Mouse (Mus musculus) midbrain, postnatal 0 days (tissue): ENCODE measurements around the gene Prpf4. TPM values are rescaled to one million over a fixed set of nuclear protein-coding genes. Genes with fewer than 3 reads are reported as not detected.

Experiments used
- ATAC-seq: fragments of 200-750 bp; cut with Nextera tagmentation; 2 replicates; pipeline ENCODE4 v1.8.0; 2017; ENCODE audit warnings: moderate number of reproducible peaks, mild to moderate bottlenecking, moderate TSS enrichment, moderate library complexity; ENCODE audit not compliant: low FRiP score
- DNase-seq: peaks from one replicate; pipeline ENCODE4 v3.0.0-alpha.2; 2015; ENCODE audit warnings: low spot score
- H3K27ac ChIP-seq: fragments of 300-500 bp; sonication (generic); 2 replicates; pipeline ENCODE4 v1.5.1; 2014; ENCODE audit warnings: low read depth, mild to moderate bottlenecking, low read length, mixed read lengths
- H3K27me3 ChIP-seq: fragments of 300-500 bp; sonication (generic); 2 replicates; pipeline ENCODE4 v1.6.1; 2014; ENCODE audit warnings: low read length, control low read depth, mixed read lengths; ENCODE audit not compliant: insufficient read depth
- H3K36me3 ChIP-seq: fragments of 300-500 bp; sonication (generic); 2 replicates; pipeline ENCODE4 v1.6.1; 2014; ENCODE audit warnings: low read length, control low read depth, mixed read lengths; ENCODE audit not compliant: insufficient read depth
- H3K4me1 ChIP-seq: fragments of 300-500 bp; sonication (generic); 2 replicates; pipeline ENCODE4 v1.6.1; 2014; ENCODE audit warnings: mild to moderate bottlenecking, control low read depth, antibody characterized with exemption, low read length, mixed read lengths; ENCODE audit not compliant: insufficient read depth
- H3K4me2 ChIP-seq: fragments of 300-500 bp; sonication (generic); 2 replicates; pipeline ENCODE4 v1.6.1; 2014; ENCODE audit warnings: low read depth, mild to moderate bottlenecking, low read length, mixed read lengths; ENCODE audit not compliant: poor library complexity, severe bottlenecking
- H3K4me3 ChIP-seq: fragments of 300-500 bp; sonication (generic); 2 replicates; pipeline ENCODE4 v1.5.1; 2014; ENCODE audit warnings: low read depth, mild to moderate bottlenecking, low read length, moderate library complexity
- H3K9ac ChIP-seq: fragments of 300-500 bp; sonication (generic); replicated peaks from 2 replicates; pipeline ENCODE4 v1.6.1; 2014; ENCODE audit warnings: mild to moderate bottlenecking, low read length, moderate library complexity, mixed read lengths; ENCODE audit not compliant: poor library complexity, severe bottlenecking
- H3K9me3 ChIP-seq: fragments of 300-500 bp; sonication (generic); 2 replicates; pipeline ENCODE4 v1.6.1; 2016; ENCODE audit warnings: low read length, control low read depth
- CTCF ChIP-seq: IDR thresholded peaks from 2 replicates; pipeline ENCODE4 v1.5.1; 2016; ENCODE audit warnings: antibody characterized with exemption, mild to moderate bottlenecking
- WGBS: fragments of 180-500 bp; shearing (Covaris S2); extraction: QIAGEN DNeasy Blood & Tissue Kit; methylation state at CpG from one replicate; pipeline ENCODE4 v1.1.7; 2014; 5-methylcytosine and 5-hydroxymethylcytosine counted together
- polyA plus RNA-seq: library from polyadenylated mRNA; unstranded; fragments of >200 nt; fragmentation: Nextera tagmentation; extraction: Ambion mirVana; gene quantifications from 2 replicates; pipeline ENCODE4 v1.2.1, GENCODE M21; 2015
- total RNA-seq: library from RNA; depleted of rRNA; stranded (reverse); fragments of >200 nt; gene quantifications from 2 replicates; pipeline ENCODE4 v1.2.3, GENCODE M21; 2014

Prpf4 gene
- total and polyA plus RNA-seq, 2 experiments from 2014 or later = 12.8 to 13.4 TPM

GRCm38 (mm10) chr4:62409615-62410014 lies 1.0 kb downstream of the Prpf4 start:
- no peak for DNase-seq
- WGBS = 44% methylated on average over 6 of the region's 6 CpGs
- ATAC-seq = no peak

GRCm38 (mm10) chr4:62410325-62410724 lies 1.7 kb downstream of the Prpf4 start:
- Histone ChIP-seq H3K27me3 (no peaks in the 10 kb centered on the region), H3K4me2 (no peak overlapping the region), H3K9ac (0 out of 2 replicates have a peak overlapping the region, but pooled peaks have one; percentile 13), H3K27ac (no peak overlapping the region), H3K4me3 (no peak overlapping the region), H3K9me3 (no peaks in the 10 kb centered on the region), H3K4me1 (peaks cover 10% of the 10 kb centered on the region), H3K36me3 (peaks cover 24% of the 10 kb centered on the region)
- no peak for DNase-seq
- no peak for TF ChIP-seq CTCF
- 92% methylated on average over 2 of the region's 2 CpGs for WGBS
- no peak for ATAC-seq

More at GRCm38 (mm10) chr4:62409615-62410014, 1.0 kb downstream of the Prpf4 start:
- 0 out of 2 replicates have a peak overlapping the region, but pooled peaks have one; percentile 74 for H3K27ac ChIP-seq
- peaks cover 10% of the 10 kb centered on the region for H3K4me1 ChIP-seq
- H3K4me3 ChIP-seq = peak overlapping the region; percentile 87
- H3K4me2 ChIP-seq = peak overlapping the region; percentile 55
- H3K9me3 ChIP-seq = no peaks in the 10 kb centered on the region
- TF ChIP-seq CTCF = no peak
- H3K36me3 ChIP-seq = peaks cover 17% of the 10 kb centered on the region
- no peaks in the 10 kb centered on the region for H3K27me3 ChIP-seq
- H3K9ac ChIP-seq = peak overlapping the region; percentile 77

GRCm38 (mm10) chr4:62411606-62412005 lies 3.0 kb downstream of the Prpf4 start:
- H3K27ac ChIP-seq = no peak overlapping the region
- peaks cover 37% of the 10 kb centered on the region for H3K36me3 ChIP-seq
- H3K9ac ChIP-seq = no peak overlapping the region
- WGBS = 94% methylated on average over 10 of the region's 10 CpGs
- no peak overlapping the region for H3K4me3 ChIP-seq
- H3K4me1 ChIP-seq = peaks cover 10% of the 10 kb centered on the region
- DNase-seq (no peak), ATAC-seq (no peak)
- H3K4me2 ChIP-seq = no peak overlapping the region
- H3K9me3 ChIP-seq = no peaks in the 10 kb centered on the region
- H3K27me3 ChIP-seq = no peaks in the 10 kb centered on the region
- no peak for TF ChIP-seq CTCF

GRCm38 (mm10) chr4:62418448-62418847 lies 9.9 kb downstream of the Prpf4 start:
- H3K4me3 ChIP-seq = no peak overlapping the region
- no peaks in the 10 kb centered on the region for H3K4me1 ChIP-seq
- no peaks in the 10 kb centered on the region for H3K27me3 ChIP-seq
- H3K9ac ChIP-seq = no peak overlapping the region
- DNase-seq (no peak), ATAC-seq (no peak)
- H3K4me2 ChIP-seq = no peak overlapping the region
- peaks cover 77% of the 10 kb centered on the region for H3K36me3 ChIP-seq
- whole genome bisulfite sequencing = 87% methylated on average over 8 of the region's 8 CpGs
- TF ChIP-seq CTCF = no peak
- H3K27ac ChIP-seq = no peak overlapping the region
- no peaks in the 10 kb centered on the region for H3K9me3 ChIP-seq

- no peak for ATAC-seq
- TF ChIP-seq CTCF = no peak
- WGBS = 93% methylated on average over 6 of the region's 6 CpGs
Measured at GRCm38 (mm10) chr4:62419091-62419490, 10.5 kb downstream of the Prpf4 start.

GRCm38 (mm10) chr4:62425891-62426290 lies 17.3 kb downstream of the Prpf4 start:
- Histone ChIP-seq H3K4me3 (no peak overlapping the region), H3K4me1 (no peaks in the 10 kb centered on the region), H3K9ac (no peak overlapping the region), H3K4me2 (no peak overlapping the region), H3K36me3 (peaks cover 26% of the 10 kb centered on the region), H3K27ac (no peak overlapping the region), H3K9me3 (no peaks in the 10 kb centered on the region), H3K27me3 (no peaks in the 10 kb centered on the region)
- no peak for DNase-seq
- 94% methylated on average over 4 of the region's 4 CpGs for whole genome bisulfite sequencing
- ATAC-seq = no peak
- TF ChIP-seq CTCF = no peak

More at GRCm38 (mm10) chr4:62419091-62419490, 10.5 kb downstream of the Prpf4 start:
- Histone ChIP-seq H3K9ac (no peak overlapping the region), H3K27ac (no peak overlapping the region), H3K36me3 (peaks cover 84% of the 10 kb centered on the region), H3K4me3 (no peak overlapping the region), H3K4me1 (no peaks in the 10 kb centered on the region), H3K9me3 (no peaks in the 10 kb centered on the region), H3K4me2 (no peak overlapping the region), H3K27me3 (no peaks in the 10 kb centered on the region)
- DNase-seq = no peak
